Mouse (Mus musculus) forebrain, embryonic 11.5 days (tissue): ENCODE data around the gene B3galnt2. TPM values are rescaled to one million over a fixed set of nuclear protein-coding genes. Genes with fewer than 3 reads are reported as not detected.
A peak's percentile ranks its signal among the peaks of the same experiment; 100 is the strongest.

ENCODE experiments used
- ATAC-seq: fragments of 200-750 bp; cut with Nextera tagmentation; replicated peaks from 2 replicates; pipeline ENCODE4 v1.8.0; 2017; ENCODE audit warnings: moderate TSS enrichment; ENCODE audit not compliant: low FRiP score
- DNase-seq: peaks from one replicate; pipeline ENCODE4 v3.0.0-alpha.2; 2017; ENCODE audit warnings: low spot score
- H3K27ac ChIP-seq: fragments of 300-500 bp; sonication (generic); 2 replicates; pipeline ENCODE4 v1.5.1; 2014; ENCODE audit warnings: low read depth, low read length
- H3K27me3 ChIP-seq: fragments of 300-500 bp; sonication (generic); 2 replicates; pipeline ENCODE4 v1.6.1; 2014; ENCODE audit warnings: mild to moderate bottlenecking, low read length, mixed read lengths; ENCODE audit not compliant: control insufficient read depth, insufficient read depth
- H3K36me3 ChIP-seq: fragments of 300-500 bp; sonication (generic); 2 replicates; pipeline ENCODE4 v1.6.1; 2014; ENCODE audit warnings: mild to moderate bottlenecking, low read length, moderate library complexity, mixed read lengths; ENCODE audit not compliant: control insufficient read depth, insufficient read depth
- H3K4me1 ChIP-seq: fragments of 300-500 bp; sonication (generic); replicated peaks from 2 replicates; pipeline ENCODE4 v1.6.1; 2014; ENCODE audit warnings: low read length, mixed read lengths; ENCODE audit not compliant: control insufficient read depth, insufficient read depth
- H3K4me2 ChIP-seq: fragments of 300-500 bp; sonication (generic); 2 replicates; pipeline ENCODE4 v1.6.1; 2014; ENCODE audit warnings: low read depth, mild to moderate bottlenecking, low read length, moderate library complexity, mixed read lengths; ENCODE audit not compliant: severe bottlenecking
- H3K4me3 ChIP-seq: fragments of 300-500 bp; sonication (generic); 2 replicates; pipeline ENCODE4 v1.5.1; 2014; ENCODE audit warnings: low read depth, low read length
- H3K9ac ChIP-seq: fragments of 300-500 bp; sonication (generic); 2 replicates; pipeline ENCODE4 v1.6.1; 2014; ENCODE audit warnings: low read length
- H3K9me3 ChIP-seq: fragments of 300-500 bp; sonication (generic); 2 replicates; pipeline ENCODE4 v1.6.1; 2016; ENCODE audit warnings: low read length, mixed read lengths; ENCODE audit not compliant: control insufficient read depth
- WGBS: fragments of 180-500 bp; shearing (Covaris S2); extraction: QIAGEN DNeasy Blood & Tissue Kit; methylation state at CpG from one replicate; pipeline ENCODE4 v1.1.7; 2014; 5-methylcytosine and 5-hydroxymethylcytosine counted together
- polyA plus RNA-seq: library from polyadenylated mRNA; unstranded; fragments of >200 nt; fragmentation: Nextera tagmentation; extraction: Ambion mirVana; gene quantifications from 2 replicates; pipeline ENCODE4 v1.2.1, GENCODE M21; 2014

Gene B3galnt2
- polyA plus RNA-seq: 44.1 and 47.7 TPM in 2 replicates

DNA sequence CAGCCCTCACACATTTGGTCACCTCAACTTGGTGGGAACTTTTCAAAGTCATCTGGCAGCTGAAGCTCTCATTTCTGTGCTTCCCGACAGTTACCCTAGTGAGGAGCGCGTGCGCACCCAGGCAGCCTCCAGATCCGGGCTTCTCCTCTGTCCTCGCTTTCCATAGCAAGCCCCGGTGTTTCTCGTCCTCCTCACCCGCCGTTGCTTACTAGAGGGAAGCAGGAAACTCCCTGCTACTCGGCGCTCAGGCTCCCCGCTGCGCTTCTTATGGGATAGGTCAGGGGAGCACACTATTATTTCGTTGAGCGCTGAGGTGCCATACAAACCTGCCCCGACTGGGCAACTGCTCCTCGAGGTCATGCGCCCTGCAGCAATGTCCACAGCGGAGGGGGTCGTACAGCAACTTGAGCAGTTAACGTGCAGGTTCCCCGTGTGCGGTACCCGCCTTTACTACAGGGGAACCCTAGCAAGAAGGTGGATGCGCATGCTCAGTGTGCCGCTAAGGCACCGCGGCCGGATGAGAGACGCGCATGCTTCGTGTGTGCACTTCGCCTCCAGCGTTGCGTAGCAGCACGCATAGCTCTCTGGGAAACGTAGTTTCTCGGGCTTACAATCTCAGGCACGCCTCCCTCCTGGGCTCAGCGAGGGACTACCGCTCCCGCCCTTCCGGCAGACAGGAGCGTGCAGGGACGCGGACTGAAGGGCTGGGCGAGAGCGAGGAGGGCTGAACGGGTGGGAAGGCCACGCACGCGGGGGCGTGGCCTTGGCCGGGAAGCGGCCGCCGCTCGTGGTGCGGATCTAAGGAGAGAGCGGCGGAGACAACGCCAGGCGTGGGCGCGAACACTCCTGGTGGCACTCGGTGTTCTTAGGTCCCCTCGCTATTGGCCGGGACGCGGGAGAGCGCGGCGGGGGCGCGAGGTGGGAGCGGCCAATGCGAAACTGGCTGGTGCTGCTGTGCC lies at the start of gene B3galnt2:
TSS of gene B3galnt2 (plus strand) at position 596 of the 959 bp plus-strand sequence.
- WGBS: under 1% methylated on average over 78 of the region's 78 CpGs
- peak; percentile 99 for ATAC-seq

DNA sequence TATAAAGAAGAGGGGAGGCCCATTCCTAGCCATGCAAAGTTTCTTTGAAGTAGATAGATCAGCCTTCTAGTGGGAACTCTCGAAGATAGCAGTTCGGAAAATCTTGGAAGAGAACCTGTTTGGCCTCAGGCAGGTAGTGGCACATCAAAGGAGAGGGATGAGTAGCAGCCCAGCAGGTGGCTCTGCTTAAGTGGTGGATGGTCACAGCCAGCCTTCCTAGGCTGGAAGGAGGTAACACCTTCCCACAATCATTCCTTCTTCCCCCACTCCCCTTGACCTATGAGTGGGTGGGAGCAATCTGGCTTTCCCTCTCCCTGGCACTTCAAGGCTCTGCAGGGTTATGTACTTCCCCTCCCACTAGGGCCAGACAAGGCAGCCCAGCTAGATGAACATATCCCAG lies 42.9 kb upstream of the B3galnt2 start:
- no peaks in the 10 kb centered on the region for H3K27me3 ChIP-seq
- no peak overlapping the region for H3K4me2 ChIP-seq
- no peak overlapping the region for H3K4me3 ChIP-seq
- no peaks in the 10 kb centered on the region for H3K9me3 ChIP-seq
- 65% methylated on average over 2 of the region's 2 CpGs for WGBS
- H3K4me1 ChIP-seq: no peaks in the 10 kb centered on the region
- no peaks in the 10 kb centered on the region for H3K36me3 ChIP-seq
- no peak overlapping the region for H3K27ac ChIP-seq
- ATAC-seq: no peak
- no peak for DNase-seq
- no peak overlapping the region for H3K9ac ChIP-seq

More for the DNA sequence above, at the start of gene B3galnt2:
- Histone ChIP-seq H3K27me3 (no peaks in the 10 kb centered on the region), H3K9me3 (no peaks in the 10 kb centered on the region), H3K4me1 (no peaks in the 10 kb centered on the region), H3K4me2 (peak within 1 kb of the TSS; percentile 67), H3K4me3 (peak within 1 kb of the TSS; percentile 74), H3K36me3 (no peaks in the 10 kb centered on the region), H3K27ac (peak within 1 kb of the TSS; percentile 60; the same call in 1 of the 2 replicates), H3K9ac (peak within 1 kb of the TSS; percentile 79)
- peak; percentile 96 for DNase-seq

DNA sequence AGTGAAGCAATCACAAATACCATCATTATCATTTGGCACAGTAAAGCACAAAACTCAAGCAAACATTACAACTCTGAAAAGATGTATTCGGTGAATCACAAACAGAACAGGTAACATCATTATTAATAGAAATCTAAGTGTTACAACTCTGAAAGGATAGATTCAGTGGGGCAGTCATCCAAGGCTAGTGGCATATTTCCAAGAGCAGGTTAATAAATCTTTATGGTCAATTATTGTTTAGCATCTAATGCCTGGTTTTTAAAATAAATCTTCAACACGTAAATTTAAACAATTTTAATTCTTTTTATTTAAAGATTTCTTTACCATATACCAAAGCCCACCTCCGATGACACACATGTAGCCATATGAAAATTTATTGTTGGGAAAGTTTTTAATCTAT lies 34.9 kb upstream of the B3galnt2 start:
- no peak for ATAC-seq
- Histone ChIP-seq H3K36me3 (no peaks in the 10 kb centered on the region), H3K27me3 (no peaks in the 10 kb centered on the region), H3K9ac (no peak overlapping the region), H3K27ac (no peak overlapping the region), H3K9me3 (no peaks in the 10 kb centered on the region), H3K4me2 (no peak overlapping the region), H3K4me1 (no peaks in the 10 kb centered on the region), H3K4me3 (no peak overlapping the region)
- DNase-seq: no peak
- WGBS: 92% methylated on average over 3 of the region's 3 CpGs

DNA sequence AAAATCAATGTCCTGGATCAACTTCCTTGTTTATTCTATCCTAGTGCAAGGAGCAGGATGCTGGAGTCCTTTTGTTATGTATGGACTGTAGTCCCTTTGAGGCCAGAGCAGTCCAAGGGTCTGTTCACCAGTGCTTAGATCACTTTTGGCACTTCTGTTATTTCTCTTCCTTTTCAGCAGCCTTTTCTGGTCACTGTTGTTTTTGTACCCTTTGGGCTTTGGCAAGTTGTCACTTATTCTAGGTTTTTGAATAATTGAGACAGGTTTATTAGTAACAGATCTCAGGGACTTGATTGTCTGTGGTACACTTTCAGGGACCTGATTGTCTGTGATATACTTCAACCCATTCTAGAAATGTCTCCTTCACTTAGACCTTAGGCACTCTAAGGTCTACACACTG lies 31.7 kb upstream of the B3galnt2 start:
- Histone ChIP-seq H3K36me3 (no peaks in the 10 kb centered on the region), H3K27me3 (no peaks in the 10 kb centered on the region), H3K27ac (no peak overlapping the region), H3K4me1 (no peaks in the 10 kb centered on the region), H3K4me3 (no peak overlapping the region), H3K9ac (no peak overlapping the region), H3K4me2 (no peak overlapping the region), H3K9me3 (no peaks in the 10 kb centered on the region)
- ATAC-seq: no peak
- no peak for DNase-seq

DNA sequence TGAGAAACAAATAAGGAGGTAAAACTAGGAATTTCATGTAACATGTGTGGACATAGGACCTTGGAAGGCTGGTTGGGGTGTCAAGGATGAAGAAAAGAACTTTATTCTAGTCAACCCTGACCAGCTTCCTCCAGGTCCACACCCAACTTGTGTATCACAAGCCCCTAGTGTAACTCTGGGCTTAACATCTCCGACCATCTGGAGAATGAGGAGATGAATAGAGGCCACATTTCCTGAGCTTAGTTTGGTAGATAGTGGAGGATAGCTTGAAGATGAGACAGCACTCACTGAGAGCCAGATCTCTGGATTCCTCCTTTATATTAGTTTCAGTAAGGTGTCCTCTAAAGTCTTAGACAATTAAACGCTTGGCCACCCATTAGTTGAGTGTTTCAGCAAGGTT lies 24.3 kb upstream of the B3galnt2 start:
- H3K4me3 ChIP-seq: no peak overlapping the region
- H3K36me3 ChIP-seq: no peaks in the 10 kb centered on the region
- H3K27ac ChIP-seq: no peak overlapping the region
- no peaks in the 10 kb centered on the region for H3K4me1 ChIP-seq
- DNase-seq (no peak), ATAC-seq (no peak)
- no peaks in the 10 kb centered on the region for H3K27me3 ChIP-seq
- no peak overlapping the region for H3K4me2 ChIP-seq
- no peaks in the 10 kb centered on the region for H3K9me3 ChIP-seq
- 75% methylated on average over 2 of the region's 2 CpGs for WGBS
- H3K9ac ChIP-seq: no peak overlapping the region

DNA sequence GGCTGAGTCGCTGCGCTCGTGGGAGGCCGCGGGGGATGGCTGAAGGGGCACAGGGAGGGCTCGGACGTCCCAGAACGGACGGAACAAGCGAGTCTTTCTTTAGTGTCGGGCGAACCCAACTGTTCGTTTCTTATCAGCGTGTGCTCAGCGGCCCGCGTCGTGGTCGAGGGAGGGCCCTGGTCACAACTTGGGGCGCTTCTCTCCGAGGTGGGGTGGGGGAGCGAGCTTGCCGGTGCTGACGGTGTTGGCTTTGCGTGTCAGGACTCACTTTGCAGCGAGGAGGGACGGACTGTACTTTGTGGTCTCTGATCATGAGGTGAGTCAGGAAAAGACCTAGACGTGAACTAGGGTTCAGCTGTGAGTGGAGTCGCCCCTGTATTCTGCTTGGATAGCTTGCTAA lies 662 bp downstream of the B3galnt2 start:
- no peak for DNase-seq
- under 1% methylated on average over 29 of the region's 29 CpGs for WGBS

DNA sequence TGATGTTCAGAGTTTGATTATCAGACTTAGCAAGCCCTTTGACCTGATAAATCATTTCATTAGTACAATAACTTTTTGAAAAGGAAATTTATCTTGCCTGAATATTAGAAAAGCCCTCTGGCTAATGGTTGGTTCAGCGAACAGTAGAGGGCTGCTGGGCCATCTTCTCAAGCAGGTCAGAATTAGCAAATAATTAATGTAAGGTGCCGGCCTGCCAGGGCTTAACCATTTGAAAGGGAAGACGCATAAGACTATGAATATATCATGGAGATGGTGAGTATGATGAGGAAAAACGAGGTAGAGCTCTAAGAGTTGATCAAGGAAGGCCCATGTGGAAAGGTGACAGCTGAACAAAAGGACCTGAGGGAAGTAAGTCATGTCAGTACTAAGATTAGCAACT lies 2.4 kb downstream of the B3galnt2 start:
- ATAC-seq: no peak
- Histone ChIP-seq H3K27me3 (no peaks in the 10 kb centered on the region), H3K36me3 (no peaks in the 10 kb centered on the region), H3K4me3 (no peak overlapping the region), H3K9ac (no peak overlapping the region), H3K27ac (no peak overlapping the region), H3K9me3 (no peaks in the 10 kb centered on the region), H3K4me2 (no peak overlapping the region), H3K4me1 (no peaks in the 10 kb centered on the region)
- WGBS: 89% methylated on average over 4 of the region's 4 CpGs
- DNase-seq: no peak

More for the DNA sequence above, 662 bp downstream of the B3galnt2 start:
- Histone ChIP-seq H3K4me2 (peak overlapping the region; percentile 60), H3K27ac (no peak overlapping the region), H3K9me3 (no peaks in the 10 kb centered on the region), H3K4me1 (no peaks in the 10 kb centered on the region), H3K36me3 (no peaks in the 10 kb centered on the region), H3K27me3 (no peaks in the 10 kb centered on the region), H3K4me3 (peak overlapping the region; percentile 74), H3K9ac (peak overlapping the region; percentile 79)
- no peak for ATAC-seq

DNA sequence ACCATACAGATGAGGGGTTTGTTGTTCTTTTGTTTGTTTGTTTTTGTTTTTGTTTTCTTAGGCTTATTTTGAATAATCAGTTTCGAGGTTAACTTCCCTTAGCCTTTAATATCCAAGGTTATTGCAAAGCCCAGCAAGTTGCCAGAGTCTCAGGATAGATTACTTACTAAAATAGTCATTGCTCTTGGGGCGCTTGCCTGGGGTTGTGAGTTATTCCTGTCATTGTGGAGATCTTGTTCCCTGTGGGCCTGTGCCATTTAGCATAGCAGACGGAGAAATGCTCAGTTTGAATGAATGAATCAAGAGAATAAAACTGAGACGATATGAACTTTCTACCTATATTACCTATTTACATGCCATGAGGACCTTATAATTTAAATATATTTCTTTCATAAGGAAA lies 5.9 kb downstream of the B3galnt2 start:
- Histone ChIP-seq H3K4me3 (no peak overlapping the region), H3K9me3 (no peaks in the 10 kb centered on the region), H3K4me1 (no peaks in the 10 kb centered on the region), H3K27me3 (no peaks in the 10 kb centered on the region), H3K36me3 (no peaks in the 10 kb centered on the region), H3K27ac (no peak overlapping the region), H3K4me2 (no peak overlapping the region), H3K9ac (no peak overlapping the region)
- ATAC-seq: no peak
- 92% methylated on average over 4 of the region's 4 CpGs for WGBS
- DNase-seq: no peak

DNA sequence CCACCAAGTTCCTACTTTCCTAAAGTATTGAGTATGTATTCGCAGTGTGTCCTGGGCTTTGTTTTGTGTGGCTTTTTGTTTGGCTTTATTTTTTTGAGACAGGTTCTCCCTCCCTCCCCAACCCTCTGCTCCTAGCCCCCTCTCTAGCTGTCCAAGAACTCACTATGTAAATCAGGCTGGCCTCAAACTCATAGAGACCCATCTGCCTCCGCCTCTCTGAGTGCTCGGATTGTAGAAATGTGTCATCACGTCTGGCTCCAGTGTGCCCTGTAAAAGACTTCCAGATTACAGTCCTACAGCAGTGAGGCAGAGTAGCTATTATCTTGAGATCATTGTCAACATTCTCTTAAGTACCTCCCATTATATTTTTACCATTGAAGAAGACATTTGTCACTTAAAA lies 6.8 kb downstream of the B3galnt2 start:
- Histone ChIP-seq H3K4me3 (no peak overlapping the region), H3K4me1 (no peaks in the 10 kb centered on the region), H3K9ac (no peak overlapping the region), H3K27ac (no peak overlapping the region), H3K27me3 (no peaks in the 10 kb centered on the region), H3K36me3 (no peaks in the 10 kb centered on the region), H3K4me2 (no peak overlapping the region), H3K9me3 (no peaks in the 10 kb centered on the region)
- ATAC-seq (no peak), DNase-seq (no peak)
- 90% methylated on average over 4 of the region's 4 CpGs for WGBS
